Mouse (Mus musculus) cortical plate, adult 2 months (tissue): ENCODE measurements at regions not wholly inside any gene's neighbourhood (a gene's known extent, or its start where the extent isn't known, plus 50 kb on each side); places are given as distances from the start of the nearest gene placed in this dataset.

Source experiments
- H3K27ac ChIP-seq: fragments of 200-500 bp; 2 replicates; pipeline ENCODE4 v1.5.1; 2012; ENCODE audit warnings: low read length, control low read depth, inconsistent platforms; ENCODE audit not compliant: insufficient read depth
- H3K4me1 ChIP-seq: fragments of 200-500 bp; 2 replicates; pipeline ENCODE4 v1.6.1; 2011; ENCODE audit warnings: low read length; ENCODE audit not compliant: control insufficient read depth, insufficient read depth
- H3K4me3 ChIP-seq: fragments of 200-500 bp; 2 replicates; pipeline ENCODE4 v1.5.1; 2011; ENCODE audit warnings: mild to moderate bottlenecking, low read length, control low read depth; ENCODE audit not compliant: insufficient read depth
- CTCF ChIP-seq: fragments of 200-500 bp; IDR thresholded peaks from 2 replicates; pipeline ENCODE4 v1.5.1; 2011; ENCODE audit warnings: mild to moderate bottlenecking, control low read depth, low read length; ENCODE audit not compliant: insufficient read depth; ENCODE audit errors: extremely low read depth
- POLR2A ChIP-seq: fragments of 200-500 bp; IDR thresholded peaks from 2 replicates; pipeline ENCODE4 v1.6.1; 2011; ENCODE audit warnings: mild to moderate bottlenecking, low read length, control low read depth; ENCODE audit not compliant: insufficient read depth; ENCODE audit errors: extremely low read depth

- TF ChIP-seq CTCF (no peak), POLR2A (no peak)
- no peak overlapping the region for H3K27ac ChIP-seq
- no peak overlapping the region for H3K4me3 ChIP-seq
- no peaks in the 10 kb centered on the region for H3K4me1 ChIP-seq
These were observed 137.3 kb downstream of the Il15 start for GRCm38 (mm10) chr8:82265745-82266144.

DNA sequence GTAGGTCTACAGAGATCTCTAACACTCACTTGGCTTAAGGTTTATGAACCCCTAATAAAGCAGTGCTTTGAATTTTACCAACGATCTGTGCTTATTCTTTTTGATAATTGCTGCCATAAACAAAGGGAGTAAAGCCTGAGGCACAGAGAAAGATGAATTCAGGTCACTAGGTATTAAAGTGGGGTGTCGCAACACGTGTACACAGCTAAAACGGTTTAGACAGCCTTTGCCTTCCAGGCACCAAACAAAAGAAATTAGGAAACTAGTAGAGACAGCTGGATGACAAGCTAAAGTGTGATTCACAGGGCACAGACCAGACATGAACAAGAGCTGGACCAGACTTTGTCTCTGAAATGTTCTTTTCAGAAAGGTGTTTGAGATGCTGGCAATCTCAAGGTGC is 140.8 kb downstream of the Il15 start:
- TF ChIP-seq POLR2A: no peak
- TF ChIP-seq CTCF: no peak
- H3K4me1 ChIP-seq: no peaks in the 10 kb centered on the region
- H3K4me3 ChIP-seq: no peak overlapping the region
- no peak overlapping the region for H3K27ac ChIP-seq

GRCm38 (mm10) chr8:82260613-82261012 is 142.4 kb downstream of the Il15 start:
- H3K4me1 ChIP-seq: no peaks in the 10 kb centered on the region
- H3K4me3 ChIP-seq: no peak overlapping the region
- H3K27ac ChIP-seq: no peak overlapping the region
- TF ChIP-seq POLR2A (no peak), CTCF (no peak)

DNA sequence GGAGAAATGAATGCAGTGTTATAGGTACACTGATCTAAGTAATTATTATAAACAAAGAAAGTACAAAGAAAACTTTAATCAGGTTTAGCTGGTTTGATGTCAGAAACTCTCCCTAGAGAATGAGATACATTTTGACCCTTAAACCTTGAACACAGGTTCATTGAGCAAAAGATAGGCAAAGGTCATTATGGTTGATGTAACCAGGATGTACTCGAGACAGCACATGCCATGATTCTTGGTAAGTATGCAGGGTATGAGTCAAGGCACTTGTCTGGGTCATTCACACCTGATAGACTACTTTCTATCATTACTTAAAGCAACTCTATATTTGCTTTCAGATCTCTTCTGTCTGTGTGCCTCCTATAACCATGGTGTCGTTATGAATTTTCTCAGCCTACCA is 147.2 kb downstream of the Il15 start:
- H3K4me3 ChIP-seq: no peak overlapping the region
- no peak for TF ChIP-seq CTCF
- TF ChIP-seq POLR2A: no peak
- no peaks in the 10 kb centered on the region for H3K4me1 ChIP-seq
- H3K27ac ChIP-seq: no peak overlapping the region

GRCm38 (mm10) chr8:82252406-82252805 is 150.6 kb downstream of the Il15 start:
- no peak overlapping the region for H3K27ac ChIP-seq
- no peaks in the 10 kb centered on the region for H3K4me1 ChIP-seq
- no peak overlapping the region for H3K4me3 ChIP-seq
- TF ChIP-seq POLR2A (no peak), CTCF (no peak)

GRCm38 (mm10) chr8:82249841-82250577 is 153.0 kb downstream of the Il15 start:
- no peaks in the 10 kb centered on the region for H3K4me1 ChIP-seq
- no peak overlapping the region for H3K27ac ChIP-seq
- H3K4me3 ChIP-seq: no peak overlapping the region
- TF ChIP-seq CTCF: no peak
- no peak for TF ChIP-seq POLR2A

- H3K4me1 ChIP-seq: no peaks in the 10 kb centered on the region
- TF ChIP-seq CTCF (no peak), POLR2A (no peak)
- no peak overlapping the region for H3K4me3 ChIP-seq
- no peak overlapping the region; the same call in 1 of the 2 replicates for H3K27ac ChIP-seq
These were observed 158.9 kb downstream of the Il15 start for GRCm38 (mm10) chr8:82244076-82244475.

DNA sequence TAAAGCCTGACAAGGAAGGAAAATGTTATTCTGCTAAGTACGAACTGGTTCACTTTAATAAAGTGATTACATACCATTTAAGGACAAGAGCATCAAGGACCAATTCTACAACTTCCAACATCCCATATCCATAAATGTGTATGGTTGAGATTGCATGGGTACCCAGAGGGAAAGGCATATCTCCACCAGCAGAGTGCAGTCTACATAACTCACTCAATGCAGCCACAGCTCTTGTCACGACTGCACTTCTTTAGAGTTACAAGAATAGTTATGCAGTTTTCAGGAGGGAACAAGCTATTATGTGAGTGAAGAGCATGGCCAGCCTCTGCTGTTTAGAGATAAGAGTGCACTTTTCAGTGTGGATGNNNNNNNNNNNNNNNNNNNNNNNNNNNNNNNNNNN is 173.1 kb downstream of the Il15 start:
- H3K4me3 ChIP-seq: no peak overlapping the region
- no peaks in the 10 kb centered on the region for H3K4me1 ChIP-seq
- TF ChIP-seq POLR2A (no peak), CTCF (0 out of 2 replicates have a peak, but pooled peaks have one; percentile 5)
- H3K27ac ChIP-seq: no peak overlapping the region

DNA sequence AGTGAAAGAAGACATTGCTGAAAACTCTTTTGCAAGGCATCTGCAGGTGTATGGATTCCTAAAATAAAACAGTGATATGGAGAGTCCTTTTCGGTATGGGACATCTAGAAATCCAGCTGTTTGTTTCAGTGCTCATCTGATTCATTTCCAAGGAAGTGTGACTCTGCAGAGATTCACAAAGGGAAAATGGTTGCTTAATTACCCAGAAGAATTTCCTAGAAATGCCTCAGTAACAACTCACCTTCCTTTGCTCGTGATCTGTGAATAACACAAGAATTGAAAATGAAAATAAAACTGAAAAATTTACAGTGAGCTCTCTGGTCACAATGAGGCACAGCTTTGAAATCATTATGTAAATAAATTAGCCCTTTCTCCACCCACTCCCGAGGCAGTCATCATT is 201.3 kb downstream of the Il15 start:
- no peak for TF ChIP-seq CTCF
- no peak for TF ChIP-seq POLR2A
- H3K27ac ChIP-seq: no peak overlapping the region
- H3K4me1 ChIP-seq: no peaks in the 10 kb centered on the region
- no peak overlapping the region for H3K4me3 ChIP-seq

GRCm38 (mm10) chr8:82200176-82200575 is 202.8 kb downstream of the Il15 start:
- H3K4me1 ChIP-seq: no peaks in the 10 kb centered on the region
- H3K27ac ChIP-seq: no peak overlapping the region
- TF ChIP-seq POLR2A (no peak), CTCF (no peak)
- no peak overlapping the region for H3K4me3 ChIP-seq
